Mouse (Mus musculus): Measurements from ENCODE around the gene Mrps18b. TPM values are rescaled to one million over a fixed set of nuclear protein-coding genes. Genes with fewer than 3 reads are reported as not detected.

Gene Mrps18b
- polyA plus RNA-seq, 1 experiment = 111 TPM

GRCm38 (mm10) chr17:35870884-35871696 is 45.1 kb downstream of the Mrps18b start:
- H3K4me1 ChIP-seq (ENCODE audit: control insufficient read depth, insufficient read depth, insufficient read length, low read length) = 0 out of 2 replicates have a peak, but pooled peaks cover 2% of the 10 kb centered on the region
- peak overlapping the region; percentile 99 for H3K27ac ChIP-seq (replicated peaks; ENCODE audit: low read depth, low read length)
- peak overlapping the region; percentile 78 for H3K4me3 ChIP-seq (ENCODE audit: insufficient read depth, low read depth, low read length)

- Histone ChIP-seq H3K4me1 (ENCODE audit: control insufficient read depth, insufficient read depth, insufficient read length, low read length) (0 out of 2 replicates have a peak, but pooled peaks cover 2% of the 10 kb centered on the region), H3K27ac (replicated peaks; ENCODE audit: low read depth, low read length) (peak overlapping the region; percentile 99), H3K4me3 (ENCODE audit: insufficient read depth, low read depth, low read length) (peak overlapping the region; percentile 78)
Measured at GRCm38 (mm10) chr17:35870151-35870883, 45.9 kb downstream of the Mrps18b start.

- H3K27ac ChIP-seq (replicated peaks; ENCODE audit: low read depth, low read length) = peak overlapping the region; percentile 99
- peak overlapping the region; percentile 78 for H3K4me3 ChIP-seq (ENCODE audit: insufficient read depth, low read depth, low read length)
- peaks cover 6% of the 10 kb centered on the region; the same call in 1 of the 2 replicates for H3K4me1 ChIP-seq (ENCODE audit: control insufficient read depth, insufficient read depth, insufficient read length, low read length)
Measured at GRCm38 (mm10) chr17:35869346-35870067, 46.7 kb downstream of the Mrps18b start.

- Histone ChIP-seq H3K27ac (replicated peaks; ENCODE audit: low read depth, low read length) (peak overlapping the region; percentile 99), H3K4me1 (ENCODE audit: control insufficient read depth, insufficient read depth, insufficient read length, low read length) (peaks cover 6% of the 10 kb centered on the region; the same call in 1 of the 2 replicates)
Measured at GRCm38 (mm10) chr17:35868961-35869345, 47.2 kb downstream of the Mrps18b start.

GRCm38 (mm10) chr17:35868165-35868820 is 47.9 kb downstream of the Mrps18b start:
- Histone ChIP-seq H3K27ac (replicated peaks; ENCODE audit: low read depth, low read length) (peak overlapping the region; percentile 99), H3K4me1 (ENCODE audit: control insufficient read depth, insufficient read depth, insufficient read length, low read length) (peaks cover 6% of the 10 kb centered on the region; the same call in 1 of the 2 replicates), H3K4me3 (ENCODE audit: insufficient read depth, low read depth, low read length) (peak overlapping the region; percentile 78)

More at GRCm38 (mm10) chr17:35868961-35869345, 47.2 kb downstream of the Mrps18b start:
- H3K4me3 ChIP-seq (ENCODE audit: insufficient read depth, low read depth, low read length) = peak overlapping the region; percentile 78

GRCm38 (mm10) chr17:35866911-35867890 is 49.0 kb downstream of the Mrps18b start:
- Histone ChIP-seq H3K27ac (replicated peaks; ENCODE audit: low read depth, low read length) (peak overlapping the region; percentile 99), H3K4me3 (ENCODE audit: insufficient read depth, low read depth, low read length) (peak overlapping the region; percentile 78), H3K4me1 (ENCODE audit: control insufficient read depth, insufficient read depth, insufficient read length, low read length) (peaks cover 3% of the 10 kb centered on the region; the same call in 1 of the 2 replicates)

GRCm38 (mm10) chr17:35866281-35866831 is 49.8 kb downstream of the Mrps18b start:
- Histone ChIP-seq H3K4me1 (ENCODE audit: control insufficient read depth, insufficient read depth, insufficient read length, low read length) (peaks cover 3% of the 10 kb centered on the region; the same call in 1 of the 2 replicates), H3K4me3 (ENCODE audit: insufficient read depth, low read depth, low read length) (peak overlapping the region; percentile 78), H3K27ac (replicated peaks; ENCODE audit: low read depth, low read length) (peak overlapping the region; percentile 99)

- H3K4me3 ChIP-seq (ENCODE audit: insufficient read depth, low read depth, low read length) = peak within 1 kb of the TSS; percentile 78
- peaks cover 3% of the 10 kb centered on the region; the same call in 1 of the 2 replicates for H3K4me1 ChIP-seq (ENCODE audit: control insufficient read depth, insufficient read depth, insufficient read length, low read length)
- peak within 1 kb of the TSS; percentile 99 for H3K27ac ChIP-seq (replicated peaks; ENCODE audit: low read depth, low read length)
Measured at GRCm38 (mm10) chr17:35865481-35866280, 50.5 kb downstream of the Mrps18b start, which contains the start of gene Ppp1r18. TSS of gene Ppp1r18 (plus strand) at chr17:35865593.

GRCm38 (mm10) chr17:35864832-35865353 is 51.3 kb downstream of the Mrps18b start:
- H3K4me1 ChIP-seq (ENCODE audit: control insufficient read depth, insufficient read depth, insufficient read length, low read length) = peaks cover 3% of the 10 kb centered on the region; the same call in 1 of the 2 replicates
- H3K4me3 ChIP-seq (ENCODE audit: insufficient read depth, low read depth, low read length) = peak overlapping the region; percentile 78
- peak overlapping the region; percentile 99 for H3K27ac ChIP-seq (replicated peaks; ENCODE audit: low read depth, low read length)

GRCm38 (mm10) chr17:35861198-35861857 is 54.9 kb downstream of the Mrps18b start, which contains the start of gene Nrm:
TSS of gene Nrm (plus strand) at chr17:35861318.
- H3K4me1 ChIP-seq (ENCODE audit: control insufficient read depth, insufficient read depth, insufficient read length, low read length) = peaks cover 3% of the 10 kb centered on the region; the same call in 1 of the 2 replicates
- H3K27ac ChIP-seq (replicated peaks; ENCODE audit: low read depth, low read length) = peak within 1 kb of the TSS; percentile 62; the same call in 1 of the 2 replicates
- H3K4me3 ChIP-seq (ENCODE audit: insufficient read depth, low read depth, low read length) = peak within 1 kb of the TSS; percentile 83

GRCm38 (mm10) chr17:35860831-35861197 is 55.4 kb downstream of the Mrps18b start:
- peak overlapping the region; percentile 54 for H3K4me3 ChIP-seq (ENCODE audit: insufficient read depth, low read depth, low read length)
- peaks cover 3% of the 10 kb centered on the region; the same call in 1 of the 2 replicates for H3K4me1 ChIP-seq (ENCODE audit: control insufficient read depth, insufficient read depth, insufficient read length, low read length)
- peak overlapping the region; percentile 62; the same call in 1 of the 2 replicates for H3K27ac ChIP-seq (replicated peaks; ENCODE audit: low read depth, low read length)

Measured in brown adipose tissue, adult 24 weeks (tissue).